Mouse (Mus musculus) erythroid progenitor cell, adult 5-6 weeks (primary cell): ENCODE results near the gene Gm614. TPM values are rescaled to one million over a fixed set of nuclear protein-coding genes. Genes with fewer than 3 reads are reported as not detected.

ENCODE experiments used
- ATAC-seq: replicated peaks from 2 replicates; pipeline ENCODE4 v1.8.0; 2016; ENCODE audit warnings: moderate number of reproducible peaks, mild to moderate bottlenecking, moderate TSS enrichment, inconsistent platforms; ENCODE audit not compliant: poor library complexity, low FRiP score, severe bottlenecking
- total RNA-seq, 2 experiments: library from RNA; stranded (forward) in 1 of 2; stranded (reverse) in 1 of 2; fragments of 150-400 nt in 1 of 2; fragments of 186-747, 209-891 nt in 1 of 2; gene quantifications; 2 replicates each; pipeline versions ENCODE4 v1.2.3 to v1.2.4; 2015 to 2017; ENCODE audit warnings: low replicate concordance in 2 of 2

The Gm614 gene
- total RNA-seq, 2 experiments from 2014 or later, result not detected

DNA sequence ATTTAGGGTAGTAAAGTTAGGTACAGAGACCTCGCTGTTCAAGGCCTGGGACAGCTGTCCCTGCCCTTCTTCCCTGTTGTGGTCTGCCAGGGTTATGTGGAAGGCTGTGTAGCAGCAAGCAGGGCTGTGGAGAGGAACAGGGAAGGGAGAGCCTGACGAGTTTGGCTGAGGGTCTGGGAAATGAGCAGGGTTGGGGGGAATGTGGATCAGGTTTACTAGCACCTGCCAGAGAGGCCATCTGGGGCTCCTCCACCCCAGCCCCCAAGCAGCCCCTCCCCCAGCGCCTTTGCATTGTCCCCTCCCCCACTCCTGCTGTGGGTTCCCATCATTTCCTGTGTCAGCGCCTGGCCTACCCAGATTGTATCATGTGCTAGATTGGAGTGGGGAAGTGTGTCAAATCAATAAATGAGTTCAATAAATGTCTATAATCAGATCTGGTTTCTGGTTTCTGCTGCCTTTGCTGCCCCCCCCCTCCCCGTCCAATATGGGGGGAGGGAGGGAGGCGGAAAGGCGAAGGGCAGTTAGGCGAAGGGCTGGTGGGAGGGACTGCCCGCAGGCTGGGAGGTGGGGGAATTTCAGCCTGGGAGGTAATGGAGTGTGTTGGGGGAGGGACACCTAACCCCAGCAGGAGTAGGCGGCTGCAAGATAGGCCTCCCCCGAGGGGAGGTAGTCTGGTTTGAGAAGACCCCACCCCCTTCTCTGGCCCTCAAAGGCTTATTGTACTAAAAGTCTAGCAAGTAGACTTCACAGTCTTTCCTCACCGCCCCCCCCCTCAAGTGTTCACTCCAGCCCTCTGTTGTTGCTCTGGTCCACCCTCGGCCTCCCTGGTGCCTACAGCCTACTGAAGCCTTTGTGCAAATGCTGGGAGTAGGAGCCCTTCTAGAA, 3.1 kb downstream of the Gm614 start:
- ATAC-seq, result no peak

DNA sequence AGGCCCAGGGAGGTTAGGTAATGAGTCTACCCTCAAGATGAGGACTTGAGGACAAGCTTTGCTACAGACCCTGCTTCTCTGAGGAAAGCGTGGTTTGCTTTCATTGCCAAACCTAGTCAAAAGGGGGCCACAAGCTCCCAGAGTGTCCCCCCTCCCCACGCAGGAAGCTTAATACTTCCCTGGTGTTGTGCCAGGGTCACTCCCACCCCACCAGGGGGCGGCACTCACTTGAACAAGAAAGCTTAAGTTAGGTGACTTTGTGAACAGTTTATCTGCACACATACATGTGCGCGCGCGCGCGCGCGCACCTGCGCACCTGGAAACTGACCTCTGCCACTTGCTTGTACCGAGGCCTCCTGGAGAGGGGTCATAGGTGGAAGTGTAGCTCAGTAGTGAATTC, 7.2 kb downstream of the Gm614 start:
- ATAC-seq, result no peak

GRCm38 (mm10) chrX:101254740-101255139, 9.1 kb downstream of the Gm614 start:
- no peak; the same call in 1 of the 2 replicates for ATAC-seq

DNA sequence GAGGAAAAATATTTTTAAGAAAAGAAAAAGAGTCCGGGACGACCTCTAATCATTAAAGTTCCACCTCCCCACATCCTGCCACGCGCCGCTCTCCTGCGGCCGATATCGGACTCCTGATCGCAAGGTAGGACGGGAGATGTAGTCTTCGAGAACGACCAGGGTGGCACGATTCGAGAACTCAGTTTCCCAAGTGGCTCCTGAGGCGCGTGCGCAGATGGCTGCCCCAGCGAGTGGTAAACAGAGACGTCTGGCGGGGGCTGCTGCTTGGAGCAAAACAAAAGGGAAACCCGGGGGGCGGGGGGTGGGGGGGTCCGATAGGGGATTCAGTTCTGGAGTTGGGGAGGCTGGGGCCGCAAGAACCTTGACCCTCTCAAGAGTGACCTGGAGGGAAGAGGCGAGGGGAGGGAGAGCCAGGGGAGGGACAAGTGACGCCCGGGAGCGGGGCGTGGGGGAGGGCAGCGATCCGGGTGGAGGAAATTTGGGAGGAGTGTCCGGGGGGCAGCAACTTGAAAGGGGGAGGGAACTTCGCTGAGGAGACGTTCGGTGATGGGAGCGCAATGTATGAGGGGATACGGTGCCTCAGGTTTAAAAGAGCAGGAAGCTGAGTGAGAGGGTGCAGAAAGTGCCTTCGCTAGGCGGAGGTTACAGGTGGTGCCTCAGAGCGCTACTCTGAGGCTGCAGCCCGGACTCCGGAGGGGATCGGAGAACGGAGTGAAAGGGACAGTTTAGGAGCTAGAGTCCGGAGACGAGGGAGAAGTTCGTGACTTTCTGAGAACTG, 9.7 kb downstream of the Gm614 start, which contains the start of gene Foxo4:
Foxo4 (plus strand) TSS at position 577 of the 778 bp plus-strand sequence.
- peak; percentile 96 for ATAC-seq

DNA sequence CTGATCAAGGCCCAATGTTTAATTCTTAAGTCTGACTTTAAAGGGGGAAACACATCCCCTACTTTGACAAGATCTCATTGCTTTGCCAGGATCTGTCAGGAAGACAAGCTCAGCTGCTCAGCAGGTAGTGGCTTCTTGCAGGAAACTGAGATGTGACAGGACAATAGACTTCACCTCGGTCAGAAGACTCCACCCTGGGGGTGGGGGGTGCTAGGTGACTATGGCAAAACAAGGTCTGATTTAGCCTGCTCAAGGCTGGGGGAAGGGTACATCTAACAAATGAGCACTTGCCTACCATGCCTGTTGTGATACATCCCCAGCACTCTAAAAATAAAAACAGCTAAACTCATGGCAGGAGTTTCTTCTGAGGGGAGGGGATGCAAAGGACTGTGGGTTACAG, 18.8 kb downstream of the Gm614 start:
- ATAC-seq, result no peak

GRCm38 (mm10) chrX:101222796-101223162, 41.0 kb downstream of the Gm614 start:
- ATAC-seq, result no peak

- ATAC-seq, result peak; percentile 85
These were observed 41.7 kb downstream of the Gm614 start, which contains the start of gene Snx12 for GRCm38 (mm10) chrX:101221834-101222795. Gene Snx12, minus strand, starts transcription at chrX:101222563.

Other genes starting within 250 kb of the Gm614 start
- gene Tex11, start 204.3 kb downstream of the Gm614 start, total RNA-seq (2015; ENCODE audit: low replicate concordance), result 1.7 TPM in 1 of 2 replicates, not detected in the other
- gene Tex11, start 204.3 kb downstream of the Gm614 start, total RNA-seq (2017; ENCODE audit: low replicate concordance), result 0.64 TPM in 1 of 2 replicates, not detected in the other
- not detected in 2 replicates for gene Slc7a3, start 178.0 kb downstream of the Gm614 start, total RNA-seq (2015; ENCODE audit: low replicate concordance)
- gene Slc7a3, start 178.0 kb downstream of the Gm614 start, total RNA-seq (2017; ENCODE audit: low replicate concordance), result not detected in 2 replicates
- gene Snx12, start 41.4 kb downstream of the Gm614 start, total RNA-seq (2015; ENCODE audit: low replicate concordance), result 7.1 and 9.0 TPM in 2 replicates
- gene Snx12, start 41.4 kb downstream of the Gm614 start, total RNA-seq (2017; ENCODE audit: low replicate concordance), result 8.7 and 12.8 TPM in 2 replicates
- 11.7 and 13.3 TPM in 2 replicates for gene Foxo4, start 9.5 kb downstream of the Gm614 start, total RNA-seq (2015; ENCODE audit: low replicate concordance)
- gene Foxo4, start 9.5 kb downstream of the Gm614 start, total RNA-seq (2017; ENCODE audit: low replicate concordance), result 18.2 and 27.3 TPM in 2 replicates
- gene Il2rg, start 4.3 kb upstream of the Gm614 start, total RNA-seq (2015; ENCODE audit: low replicate concordance), result 37.1 and 39.8 TPM in 2 replicates
- 6.0 and 20.7 TPM in 2 replicates for gene Il2rg, start 4.3 kb upstream of the Gm614 start, total RNA-seq (2017; ENCODE audit: low replicate concordance)
- not detected in 2 replicates for gene Gm20489, start 5.0 kb upstream of the Gm614 start, total RNA-seq (2015; ENCODE audit: low replicate concordance)
- gene Gm20489, start 5.0 kb upstream of the Gm614 start, total RNA-seq (2017; ENCODE audit: low replicate concordance), result not detected in 2 replicates
- gene Med12, start 10.0 kb upstream of the Gm614 start, total RNA-seq (2015; ENCODE audit: low replicate concordance), result 224 and 283 TPM in 2 replicates
- gene Med12, start 10.0 kb upstream of the Gm614 start, total RNA-seq (2017; ENCODE audit: low replicate concordance), result 94.2 and 125 TPM in 2 replicates
- not detected in 2 replicates for gene Nlgn3, start 35.2 kb upstream of the Gm614 start, total RNA-seq (2015; ENCODE audit: low replicate concordance)
- gene Nlgn3, start 35.2 kb upstream of the Gm614 start, total RNA-seq (2017; ENCODE audit: low replicate concordance), result 0.26 and 1.5 TPM in 2 replicates
- not detected in 2 replicates for gene Gjb1, start 112.4 kb upstream of the Gm614 start, total RNA-seq (2015; ENCODE audit: low replicate concordance)
- not detected in 2 replicates for gene Gjb1, start 112.4 kb upstream of the Gm614 start, total RNA-seq (2017; ENCODE audit: low replicate concordance)
- 1.3 and 4.3 TPM in 2 replicates for gene Zmym3, start 156.9 kb upstream of the Gm614 start, total RNA-seq (2015; ENCODE audit: low replicate concordance)
- 2.2 and 2.3 TPM in 2 replicates for gene Zmym3, start 156.9 kb upstream of the Gm614 start, total RNA-seq (2017; ENCODE audit: low replicate concordance)
- 155 and 173 TPM in 2 replicates for gene Nono, start 165.3 kb upstream of the Gm614 start, total RNA-seq (2015; ENCODE audit: low replicate concordance)
- gene Nono, start 165.3 kb upstream of the Gm614 start, total RNA-seq (2017; ENCODE audit: low replicate concordance), result 224 and 241 TPM in 2 replicates
- 2.9 and 7.6 TPM in 2 replicates for gene Itgb1bp2, start 185.1 kb upstream of the Gm614 start, total RNA-seq (2015; ENCODE audit: low replicate concordance)
- gene Itgb1bp2, start 185.1 kb upstream of the Gm614 start, total RNA-seq (2017; ENCODE audit: low replicate concordance), result 2.3 and 4.1 TPM in 2 replicates